8 mouse cellular contexts compared by ENCODE assay signal in the genomic region with DNA sequence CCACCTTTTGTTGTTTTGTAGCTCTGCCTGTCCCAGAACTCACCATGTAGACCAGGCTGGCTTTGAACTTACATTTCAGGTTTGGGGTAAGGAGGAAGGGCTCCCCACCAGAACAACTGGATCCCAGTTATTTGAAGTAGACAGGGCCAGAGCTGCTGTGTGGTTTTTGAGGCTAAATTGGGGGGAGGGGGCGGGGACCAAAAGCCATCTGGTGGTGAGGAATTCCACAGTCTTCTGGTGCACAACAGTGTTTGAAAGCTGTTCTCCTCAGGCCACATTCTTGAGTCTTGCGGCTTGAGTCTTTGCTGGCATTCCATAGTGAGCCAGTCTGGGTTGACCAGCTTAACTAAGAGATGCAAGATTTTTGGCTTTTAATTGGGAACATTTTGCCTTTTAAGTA. TPM values are rescaled to one million over a fixed set of nuclear protein-coding genes. Genes with fewer than 3 reads are reported as not detected.
DNase-seq lines count a peak whose midpoint lies in the region; ATAC-seq and TF ChIP-seq lines count a peak whose summit lies in the region.

No protein-coding gene starts in this region.

- no peak overlapping the region for H3K27ac ChIP-seq in heart, embryonic 13.5 days (replicated peaks)
- H3K27ac ChIP-seq in embryonic facial prominence, embryonic 14.5 days (replicated peaks; ENCODE audit: low read depth, low read length): peak overlapping the region; percentile 6; the same call in 1 of the 2 replicates
- H3K27ac ChIP-seq in cerebellum, adult 2 months (ENCODE audit: insufficient read depth, low read length): no peak overlapping the region

- no peak for DNase-seq in heart, postnatal 14 days
- DNase-seq in thymus, postnatal 0 days (ENCODE audit: low spot score): peak; percentile 23
- DNase-seq in thymus, postnatal 14 days: no peak
- peak; percentile 76 for DNase-seq in embryonic facial prominence, embryonic 14.5 days (ENCODE audit: low spot score)
- DNase-seq in cerebellum, adult 2 months: no peak
- no peak for DNase-seq in cerebellum, adult 11-12 months
- DNase-seq in heart, postnatal 10 days: no peak

- peak overlapping the region; percentile 28; the same call in 1 of the 2 replicates for H3K9ac ChIP-seq in heart, embryonic 13.5 days
- H3K9ac ChIP-seq in embryonic facial prominence, embryonic 14.5 days (ENCODE audit: low read depth, low read length): no peak overlapping the region

- H3K4me2 ChIP-seq in heart, embryonic 13.5 days: no peak overlapping the region
- no peak overlapping the region for H3K4me2 ChIP-seq in embryonic facial prominence, embryonic 14.5 days (ENCODE audit: low read depth, low read length)

- 10% methylated on average over 2 of the region's 2 CpGs for WGBS in heart, embryonic 13.5 days
- WGBS in embryonic facial prominence, embryonic 14.5 days: 5% methylated on average over 2 of the region's 2 CpGs
- WGBS in cerebellum, adult 2 months: 17% methylated on average over 2 of the region's 2 CpGs

- ATAC-seq in heart, embryonic 13.5 days (ENCODE audit: extremely low read depth, insufficient number of reproducible peaks, low FRiP score, low TSS enrichment): no peak
- peak; percentile 38 for ATAC-seq in embryonic facial prominence, embryonic 14.5 days (ENCODE audit: low read depth)

- H3K27me3 ChIP-seq in heart, embryonic 13.5 days (replicated peaks): peaks cover 20% of the 10 kb centered on the region
- no peaks in the 10 kb centered on the region for H3K27me3 ChIP-seq in embryonic facial prominence, embryonic 14.5 days (replicated peaks; ENCODE audit: control insufficient read depth, insufficient read depth, low read length)
- no peaks in the 10 kb centered on the region for H3K27me3 ChIP-seq in cerebellum, adult 2 months (ENCODE audit: control insufficient read depth, insufficient read depth, low read length)

- H3K36me3 ChIP-seq in heart, embryonic 13.5 days: no peaks in the 10 kb centered on the region
- H3K36me3 ChIP-seq in embryonic facial prominence, embryonic 14.5 days (ENCODE audit: control insufficient read depth, insufficient read depth, low read length): 0 out of 2 replicates have a peak, but pooled peaks cover 4% of the 10 kb centered on the region

- no peaks in the 10 kb centered on the region for H3K9me3 ChIP-seq in heart, embryonic 13.5 days
- H3K9me3 ChIP-seq in embryonic facial prominence, embryonic 14.5 days (ENCODE audit: control insufficient read depth, low read length): no peaks in the 10 kb centered on the region

- H3K4me3 ChIP-seq in heart, embryonic 13.5 days: no peak overlapping the region
- H3K4me3 ChIP-seq in embryonic facial prominence, embryonic 14.5 days (ENCODE audit: low read depth, low read length): no peak overlapping the region
- no peak overlapping the region for H3K4me3 ChIP-seq in cerebellum, adult 2 months (replicated peaks; ENCODE audit: insufficient read depth, low read depth, low read length)

- no peak for TF ChIP-seq CTCF in cerebellum, adult 2 months (IDR thresholded peaks at IDR 0.05; ENCODE audit: borderline replicate concordance, insufficient read depth, low read depth, low read length)

- TF ChIP-seq POLR2A in cerebellum, adult 2 months (IDR thresholded peaks at IDR 0.05; ENCODE audit: borderline replicate concordance, insufficient read depth, low read length): no peak

- peaks cover 29% of the 10 kb centered on the region for H3K4me1 ChIP-seq in heart, embryonic 13.5 days
- 0 out of 2 replicates have a peak, but pooled peaks cover 6% of the 10 kb centered on the region for H3K4me1 ChIP-seq in embryonic facial prominence, embryonic 14.5 days (ENCODE audit: control insufficient read depth, insufficient read depth, low read length)
- no peaks in the 10 kb centered on the region for H3K4me1 ChIP-seq in cerebellum, adult 2 months (ENCODE audit: control insufficient read depth, insufficient read depth, low read length)

- intact Hi-C loops in heart, postnatal 14 days (cut with DNase I): no loop called here
- intact Hi-C loops in heart, postnatal 10 days (cut with DNase I): loop anchor here (5.0 kb wide), 1 partner anchor 437 kb away; no protein-coding TSS in a partner anchor

RNA-seq across cellular contexts. Expression of a gene that starts 6.7 kb away (rescaled TPM):
- 3.2 and 3.8 TPM in 2 replicates for polyA plus RNA-seq in heart, embryonic 13.5 days (2015; fragmentation: Nextera tagmentation; extraction: Ambion mirVana)
- total RNA-seq in heart, postnatal 14 days (2021): 1 to 10 TPM; 7.5 to 9.8 TPM
- polyA plus RNA-seq in thymus, postnatal 0 days (2015; fragmentation: Nextera tagmentation; extraction: Ambion mirVana): 16.2 and 21.1 TPM in 2 replicates
- polyA plus RNA-seq in embryonic facial prominence, embryonic 14.5 days (2014; fragmentation: Nextera tagmentation; extraction: Ambion mirVana): 7.3 and 7.7 TPM in 2 replicates
- polyA plus RNA-seq in cerebellum, adult 2 months (2012; rRNA removed): 3.9 and 5.4 TPM in 2 replicates
- total RNA-seq in heart, postnatal 10 days (2021): 10 to 100 TPM in 1 of 2 experiments, 1 to 10 TPM in 1; 8.5 to 10.5 TPM

Comparison
In these comparisons a context has a peak if more than half of its experiments do, and no peak if none do; other contexts are left out.
1. DNase-seq: peak in thymus, postnatal 0 days (single experiment) and embryonic facial prominence, embryonic 14.5 days (single experiment); none in heart, postnatal 14 days (0 of 2), thymus, postnatal 14 days (single experiment), cerebellum, adult 2 months (0 of 2), cerebellum, adult 11-12 months (single experiment) and heart, postnatal 10 days (0 of 2).